Mouse (Mus musculus): ENCODE measurements at regions not wholly inside any gene's neighbourhood (a gene's known extent, or its start where the extent isn't known, plus 50 kb on each side); places are given as distances from the start of the nearest gene placed in this dataset.
A peak's percentile ranks its signal among the peaks of the same experiment; 100 is the strongest.
"Not testable (repeated sequence)": the region's sequence is repeated elsewhere in the genome, so short reads cannot be mapped to it uniquely, and the experiment has no call there.

GRCm38 (mm10) chr13:72184116-72184845 lies 220.8 kb upstream of the Irx1 start:
- DNase-seq (ENCODE audit: low read depth, low spot score), result no peak

- no peak for DNase-seq (ENCODE audit: low read depth, low spot score)
These were observed 221.3 kb upstream of the Irx1 start for GRCm38 (mm10) chr13:72184846-72185118.

DNA sequence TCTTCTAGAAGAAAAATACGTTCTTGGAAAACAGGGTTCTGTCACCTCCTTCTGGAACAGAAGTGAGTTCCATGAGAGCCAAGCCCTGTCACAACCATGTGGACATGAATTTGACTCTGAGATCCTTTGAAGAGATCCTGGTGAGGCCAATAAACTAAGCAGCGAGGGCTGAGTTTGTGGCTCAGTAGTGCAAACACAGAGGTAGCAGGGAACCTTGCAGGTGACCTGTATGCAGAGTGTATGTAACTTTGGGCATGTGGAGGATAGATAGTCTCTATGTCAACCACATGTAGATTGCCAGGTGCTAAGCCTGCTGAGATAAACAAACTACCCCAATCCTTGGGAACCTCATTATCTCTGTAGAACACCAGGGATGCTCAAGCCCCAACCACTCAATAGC lies 232.4 kb upstream of the Irx1 start:
- DNase-seq (ENCODE audit: low read depth, low spot score), result no peak

GRCm38 (mm10) chr13:72198341-72199105 lies 235.0 kb upstream of the Irx1 start:
- no peak for DNase-seq (ENCODE audit: low read depth, low spot score)

- no peak for DNase-seq (ENCODE audit: low read depth, low spot score)
These were observed 246.0 kb upstream of the Irx1 start for GRCm38 (mm10) chr13:72209518-72209917.

GRCm38 (mm10) chr13:72209946-72210456 lies 246.5 kb upstream of the Irx1 start:
- peak; percentile 39 for DNase-seq (ENCODE audit: low read depth, low spot score)

GRCm38 (mm10) chr13:72210474-72211309 lies 247.2 kb upstream of the Irx1 start:
- DNase-seq (ENCODE audit: low read depth, low spot score), result no peak

- no peak for DNase-seq (ENCODE audit: low read depth, low spot score)
These were observed 248.2 kb upstream of the Irx1 start for GRCm38 (mm10) chr13:72211716-72212115.

- no peak for DNase-seq (ENCODE audit: low read depth, low spot score)
These were observed 249.2 kb upstream of the Irx1 start for GRCm38 (mm10) chr13:72212747-72213146.

DNA sequence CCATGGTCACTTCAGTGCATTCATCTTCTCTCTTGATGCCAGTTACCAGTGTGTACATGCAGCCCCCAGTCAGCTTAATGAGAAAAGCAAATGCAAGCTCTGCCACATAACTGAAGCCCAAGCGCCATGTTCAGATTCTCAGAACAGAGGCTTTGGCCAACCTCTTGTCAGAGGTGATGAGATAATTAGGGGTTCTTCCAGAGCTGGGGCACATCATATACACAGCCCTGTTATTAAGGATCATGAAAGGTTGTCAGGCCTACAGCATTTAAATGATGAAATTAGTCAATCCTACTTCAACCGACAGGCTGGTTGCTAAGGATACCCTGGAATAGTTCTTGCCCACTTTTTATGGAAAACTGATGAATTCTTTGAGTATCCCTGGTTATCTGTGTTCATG lies 255.8 kb upstream of the Irx1 start:
- DNase-seq (ENCODE audit: low read depth, low spot score), result no peak

DNA sequence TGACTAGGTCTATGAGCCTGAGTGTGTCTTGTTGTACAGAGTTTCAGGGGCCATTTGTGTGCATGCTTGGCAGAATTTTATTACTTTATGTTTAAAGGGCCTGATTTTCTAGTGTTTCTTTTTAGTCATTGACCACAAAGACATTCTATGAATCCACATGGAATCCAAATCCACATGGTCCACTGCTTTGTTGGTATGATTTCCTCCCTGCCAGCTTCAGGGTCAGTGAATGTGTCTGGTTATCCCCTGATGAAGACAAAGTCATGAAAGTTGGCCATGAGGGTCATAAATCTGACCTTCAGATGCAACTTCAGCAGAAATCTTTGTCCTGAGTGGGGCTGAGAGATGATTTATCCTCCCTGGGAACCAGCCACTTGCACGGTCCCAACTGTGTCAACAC lies 263.6 kb upstream of the Irx1 start:
- no peak for DNase-seq (ENCODE audit: low read depth, low spot score)

DNA sequence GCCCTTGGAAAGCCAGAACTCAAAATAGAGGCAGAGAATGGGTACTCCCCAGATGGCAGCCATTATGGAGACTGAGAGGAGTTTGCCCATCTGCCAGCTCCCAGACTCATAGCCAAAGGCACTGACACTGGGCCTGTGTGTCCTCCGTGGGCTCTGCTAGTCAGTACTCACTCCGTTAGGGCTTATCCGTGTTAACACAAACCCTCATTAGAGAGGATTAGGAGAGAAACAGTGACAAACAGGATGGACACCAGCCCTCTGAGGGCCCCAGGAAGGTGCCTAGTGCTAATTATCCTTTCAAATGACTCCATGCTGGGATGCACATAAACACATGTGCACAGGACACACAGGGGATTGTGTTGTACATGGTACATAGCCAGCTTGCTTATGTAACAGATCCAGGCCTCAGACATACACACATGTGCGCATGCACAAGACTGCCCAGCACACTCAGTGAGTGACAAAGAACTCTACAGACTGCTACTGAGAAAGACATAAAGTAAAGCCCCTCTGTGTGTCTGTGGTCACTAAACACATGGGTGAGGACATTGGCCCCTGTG lies 267.6 kb upstream of the Irx1 start:
- no peak for DNase-seq (ENCODE audit: low read depth, low spot score)

- DNase-seq (ENCODE audit: low read depth, low spot score), result no peak
These were observed 268.6 kb upstream of the Irx1 start for GRCm38 (mm10) chr13:72232080-72232479.

DNA sequence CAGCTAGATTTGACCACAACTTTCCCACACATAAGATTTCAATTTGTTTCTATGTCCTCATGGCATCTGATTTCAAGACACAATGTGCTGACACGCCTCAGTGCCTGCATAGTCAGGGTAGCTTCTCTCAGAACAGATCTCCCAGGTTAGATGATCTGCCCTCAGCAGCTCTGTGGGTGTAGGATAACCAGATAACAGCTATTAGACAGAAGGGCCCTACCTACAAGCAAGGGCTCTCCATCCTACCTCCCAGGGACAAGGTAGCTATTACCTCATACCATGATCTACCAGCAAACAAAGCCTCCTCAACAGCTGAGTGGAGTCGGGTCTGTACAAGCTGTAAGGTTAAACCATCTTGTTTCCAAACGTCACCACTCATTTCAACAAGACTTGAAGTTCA lies 278.4 kb upstream of the Irx1 start:
- DNase-seq (ENCODE audit: low read depth, low spot score), result no peak

GRCm38 (mm10) chr13:72250419-72250818 lies 286.9 kb upstream of the Irx1 start:
- DNase-seq (ENCODE audit: low read depth, low spot score), result no peak

GRCm38 (mm10) chr13:72253242-72253641 lies 289.7 kb upstream of the Irx1 start:
- not testable (repeated sequence) for DNase-seq (ENCODE audit: low read depth, low spot score)

- DNase-seq (ENCODE audit: low read depth, low spot score), result no peak
These were observed 295.3 kb upstream of the Irx1 start for GRCm38 (mm10) chr13:72258794-72259193.

DNA sequence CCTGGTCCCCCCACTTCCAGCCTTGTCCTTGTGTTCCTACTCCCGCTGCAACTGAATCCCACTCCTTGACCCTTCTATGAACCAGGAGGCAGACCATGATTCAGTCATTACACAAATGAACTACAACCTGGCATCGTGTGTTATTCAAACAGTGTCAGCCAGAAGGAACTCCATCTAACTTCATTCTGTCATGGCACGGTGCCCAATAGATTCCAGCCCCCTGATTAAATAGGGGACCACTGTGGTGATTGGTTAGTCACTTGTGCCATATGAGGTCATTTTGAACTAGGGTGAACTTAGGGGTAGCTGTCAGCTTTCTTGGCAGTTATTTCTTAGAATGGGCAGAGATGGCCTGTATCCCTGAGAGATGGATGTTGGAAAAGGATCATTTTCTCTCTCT lies 300.9 kb upstream of the Irx1 start:
- DNase-seq (ENCODE audit: low read depth, low spot score), result no peak

DNA sequence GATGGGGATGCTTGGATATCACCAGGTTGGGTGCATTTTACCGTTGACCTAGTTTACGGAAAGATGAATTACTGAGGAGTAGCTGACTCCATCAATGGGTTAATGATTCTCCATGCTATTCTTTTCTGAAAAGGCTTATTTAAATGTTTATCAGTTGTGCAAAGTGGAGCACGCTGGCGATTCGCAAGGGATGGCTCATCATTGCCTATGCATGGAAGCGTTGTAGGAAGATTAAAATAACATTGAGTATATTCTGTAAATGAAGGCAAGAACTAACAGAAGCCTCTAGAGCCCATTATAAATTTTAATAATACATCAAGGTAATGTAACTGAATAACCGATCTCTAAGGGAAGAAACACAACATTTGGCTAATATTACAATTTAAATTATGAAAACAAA lies 301.6 kb upstream of the Irx1 start:
- no peak for DNase-seq (ENCODE audit: low read depth, low spot score)

DNA sequence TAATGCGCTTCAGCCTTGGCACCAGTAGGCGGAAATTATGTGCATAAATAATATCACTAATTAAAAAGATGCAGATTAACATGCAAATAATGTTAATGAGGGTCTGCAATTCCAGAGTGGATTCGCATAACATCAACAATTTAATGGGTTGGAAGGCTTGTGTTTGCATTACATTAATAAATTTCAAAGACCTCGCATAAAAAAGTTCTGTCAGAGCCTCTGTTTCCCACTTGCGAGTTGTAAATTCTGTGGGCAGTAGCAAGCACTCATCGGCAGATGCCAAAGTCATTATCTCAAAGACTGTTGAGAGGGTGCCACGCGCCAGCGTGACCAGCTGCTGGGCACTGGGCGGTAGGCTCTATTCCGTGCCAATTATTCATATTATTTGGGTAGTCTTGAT lies 302.1 kb upstream of the Irx1 start:
- DNase-seq (ENCODE audit: low read depth, low spot score), result no peak

GRCm38 (mm10) chr13:72266174-72266768 lies 302.7 kb upstream of the Irx1 start:
- DNase-seq (ENCODE audit: low read depth, low spot score), result no peak

DNA sequence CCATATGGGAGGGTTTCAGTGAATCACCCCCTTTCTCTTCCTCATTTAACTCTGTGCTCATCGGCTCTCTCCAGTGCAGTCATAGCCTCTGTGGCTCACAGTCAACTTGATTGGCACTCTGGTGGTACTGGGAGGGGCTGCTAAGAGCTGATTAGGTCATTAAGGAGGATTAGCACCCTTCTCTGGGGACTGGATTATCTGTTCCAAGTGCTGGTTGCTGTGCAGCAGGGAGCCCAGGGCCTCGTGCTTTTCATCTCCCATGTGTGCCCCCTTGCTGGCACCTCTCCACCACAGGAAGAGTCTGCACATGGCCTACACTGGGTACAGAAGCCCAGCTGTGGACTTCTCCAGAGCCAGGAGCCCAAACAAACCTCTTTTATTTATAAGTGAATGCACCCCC lies 316.8 kb upstream of the Irx1 start:
- DNase-seq (ENCODE audit: low read depth, low spot score), result no peak

Data from embryo, embryonic 11.5 days (tissue).